Mouse (Mus musculus): ENCODE measurements around the gene Myom1. TPM values are rescaled to one million over a fixed set of nuclear protein-coding genes. Genes with fewer than 3 reads are reported as not detected.

Gene Myom1
- polyA plus RNA-seq, 1 experiment from 2014 or later: 1.5 TPM

GRCm38 (mm10) chr17:71006976-71007375 is 4.5 kb downstream of the Myom1 start:
- 90% methylated on average over 5 of the region's 5 CpGs for WGBS
- H3K9me3 ChIP-seq (ENCODE audit: control insufficient read depth, low read length): no peaks in the 10 kb centered on the region
- no peak for ATAC-seq (ENCODE audit: low FRiP score)

GRCm38 (mm10) chr17:71008676-71009075 is 6.2 kb downstream of the Myom1 start:
- WGBS: 87% methylated on average over 3 of the region's 3 CpGs
- Histone ChIP-seq H3K36me3 (replicated peaks; ENCODE audit: control insufficient read depth, insufficient read depth) (no peaks in the 10 kb centered on the region), H3K4me3 (replicated peaks; ENCODE audit: low read length) (no peak overlapping the region), H3K9ac (no peak overlapping the region), H3K4me2 (replicated peaks) (no peak overlapping the region), H3K4me1 (replicated peaks; ENCODE audit: control insufficient read depth, insufficient read depth, low read length) (no peaks in the 10 kb centered on the region), H3K27me3 (ENCODE audit: control insufficient read depth, insufficient read depth, low read length) (no peaks in the 10 kb centered on the region), H3K27ac (no peak overlapping the region), H3K9me3 (ENCODE audit: control insufficient read depth, low read length) (no peaks in the 10 kb centered on the region)
- DNase-seq (ENCODE audit: low spot score): no peak
- ATAC-seq (ENCODE audit: low FRiP score): no peak

More at GRCm38 (mm10) chr17:71006976-71007375, 4.5 kb downstream of the Myom1 start:
- H3K4me1 ChIP-seq (replicated peaks; ENCODE audit: control insufficient read depth, insufficient read depth, low read length): peaks cover 6% of the 10 kb centered on the region; the same call in 1 of the 2 replicates
- no peak overlapping the region for H3K27ac ChIP-seq
- DNase-seq (ENCODE audit: low spot score): no peak
- H3K36me3 ChIP-seq (replicated peaks; ENCODE audit: control insufficient read depth, insufficient read depth): no peaks in the 10 kb centered on the region
- no peak overlapping the region for H3K4me3 ChIP-seq (replicated peaks; ENCODE audit: low read length)
- H3K9ac ChIP-seq: no peak overlapping the region
- H3K4me2 ChIP-seq (replicated peaks): no peak overlapping the region
- H3K27me3 ChIP-seq (ENCODE audit: control insufficient read depth, insufficient read depth, low read length): no peaks in the 10 kb centered on the region

GRCm38 (mm10) chr17:71009751-71010150 is 7.3 kb downstream of the Myom1 start:
- WGBS: 71% methylated on average over 1 of the region's 1 CpGs
- no peak overlapping the region for H3K27ac ChIP-seq
- no peak overlapping the region for H3K4me3 ChIP-seq (replicated peaks; ENCODE audit: low read length)
- ATAC-seq (ENCODE audit: low FRiP score): no peak
- H3K9ac ChIP-seq: no peak overlapping the region
- H3K4me2 ChIP-seq (replicated peaks): no peak overlapping the region
- H3K36me3 ChIP-seq (replicated peaks; ENCODE audit: control insufficient read depth, insufficient read depth): no peaks in the 10 kb centered on the region
- no peaks in the 10 kb centered on the region for H3K27me3 ChIP-seq (ENCODE audit: control insufficient read depth, insufficient read depth, low read length)
- no peaks in the 10 kb centered on the region for H3K4me1 ChIP-seq (replicated peaks; ENCODE audit: control insufficient read depth, insufficient read depth, low read length)
- H3K9me3 ChIP-seq (ENCODE audit: control insufficient read depth, low read length): no peaks in the 10 kb centered on the region
- no peak for DNase-seq (ENCODE audit: low spot score)

- DNase-seq (ENCODE audit: low spot score): no peak
- H3K27ac ChIP-seq: no peak overlapping the region
- no peak overlapping the region for H3K4me2 ChIP-seq (replicated peaks)
- H3K9ac ChIP-seq: no peak overlapping the region
- H3K27me3 ChIP-seq (ENCODE audit: control insufficient read depth, insufficient read depth, low read length): no peaks in the 10 kb centered on the region
- ATAC-seq (ENCODE audit: low FRiP score): no peak
- no peaks in the 10 kb centered on the region for H3K4me1 ChIP-seq (replicated peaks; ENCODE audit: control insufficient read depth, insufficient read depth, low read length)
- H3K36me3 ChIP-seq (replicated peaks; ENCODE audit: control insufficient read depth, insufficient read depth): no peaks in the 10 kb centered on the region
- 63% methylated on average over 7 of the region's 7 CpGs for WGBS
- H3K9me3 ChIP-seq (ENCODE audit: control insufficient read depth, low read length): no peaks in the 10 kb centered on the region
- no peak overlapping the region for H3K4me3 ChIP-seq (replicated peaks; ENCODE audit: low read length)
Measured at GRCm38 (mm10) chr17:71010646-71011242, 8.3 kb downstream of the Myom1 start.

- H3K4me3 ChIP-seq (replicated peaks; ENCODE audit: low read length): no peak overlapping the region
- no peaks in the 10 kb centered on the region for H3K9me3 ChIP-seq (ENCODE audit: control insufficient read depth, low read length)
- WGBS: 86% methylated on average over 9 of the region's 9 CpGs
Measured at GRCm38 (mm10) chr17:71011931-71012662, 9.7 kb downstream of the Myom1 start.

GRCm38 (mm10) chr17:71013105-71013504 is 10.7 kb downstream of the Myom1 start:
- DNase-seq (ENCODE audit: low spot score): no peak
- Histone ChIP-seq H3K9ac (no peak overlapping the region), H3K9me3 (ENCODE audit: control insufficient read depth, low read length) (no peaks in the 10 kb centered on the region), H3K36me3 (replicated peaks; ENCODE audit: control insufficient read depth, insufficient read depth) (no peaks in the 10 kb centered on the region), H3K4me3 (replicated peaks; ENCODE audit: low read length) (no peak overlapping the region), H3K4me1 (replicated peaks; ENCODE audit: control insufficient read depth, insufficient read depth, low read length) (no peaks in the 10 kb centered on the region), H3K4me2 (replicated peaks) (no peak overlapping the region), H3K27ac (no peak overlapping the region), H3K27me3 (ENCODE audit: control insufficient read depth, insufficient read depth, low read length) (no peaks in the 10 kb centered on the region)
- ATAC-seq (ENCODE audit: low FRiP score): no peak
- 94% methylated on average over 6 of the region's 6 CpGs for WGBS

More at GRCm38 (mm10) chr17:71011931-71012662, 9.7 kb downstream of the Myom1 start:
- H3K4me2 ChIP-seq (replicated peaks): no peak overlapping the region
- H3K36me3 ChIP-seq (replicated peaks; ENCODE audit: control insufficient read depth, insufficient read depth): no peaks in the 10 kb centered on the region
- H3K27me3 ChIP-seq (ENCODE audit: control insufficient read depth, insufficient read depth, low read length): no peaks in the 10 kb centered on the region
- no peak overlapping the region for H3K9ac ChIP-seq
- DNase-seq (ENCODE audit: low spot score): no peak
- no peak overlapping the region for H3K27ac ChIP-seq
- no peaks in the 10 kb centered on the region for H3K4me1 ChIP-seq (replicated peaks; ENCODE audit: control insufficient read depth, insufficient read depth, low read length)
- no peak for ATAC-seq (ENCODE audit: low FRiP score)

- no peak for ATAC-seq (ENCODE audit: low FRiP score)
- Histone ChIP-seq H3K9me3 (ENCODE audit: control insufficient read depth, low read length) (no peaks in the 10 kb centered on the region), H3K36me3 (replicated peaks; ENCODE audit: control insufficient read depth, insufficient read depth) (no peaks in the 10 kb centered on the region), H3K4me3 (replicated peaks; ENCODE audit: low read length) (no peak overlapping the region), H3K4me1 (replicated peaks; ENCODE audit: control insufficient read depth, insufficient read depth, low read length) (no peaks in the 10 kb centered on the region), H3K27me3 (ENCODE audit: control insufficient read depth, insufficient read depth, low read length) (no peaks in the 10 kb centered on the region), H3K9ac (no peak overlapping the region), H3K4me2 (replicated peaks) (no peak overlapping the region), H3K27ac (no peak overlapping the region)
- DNase-seq (ENCODE audit: low spot score): no peak
- WGBS: 21% methylated on average over 5 of the region's 5 CpGs
Measured at GRCm38 (mm10) chr17:71014911-71015310, 12.5 kb downstream of the Myom1 start.

- Histone ChIP-seq H3K36me3 (replicated peaks; ENCODE audit: control insufficient read depth, insufficient read depth) (no peaks in the 10 kb centered on the region), H3K27me3 (ENCODE audit: control insufficient read depth, insufficient read depth, low read length) (no peaks in the 10 kb centered on the region), H3K9me3 (ENCODE audit: control insufficient read depth, low read length) (no peaks in the 10 kb centered on the region), H3K4me3 (replicated peaks; ENCODE audit: low read length) (no peak overlapping the region), H3K27ac (no peak overlapping the region), H3K9ac (no peak overlapping the region), H3K4me2 (replicated peaks) (no peak overlapping the region), H3K4me1 (replicated peaks; ENCODE audit: control insufficient read depth, insufficient read depth, low read length) (no peaks in the 10 kb centered on the region)
- DNase-seq (ENCODE audit: low spot score): no peak
- no peak for ATAC-seq (ENCODE audit: low FRiP score)
- WGBS: 97% methylated on average over 4 of the region's 4 CpGs
Measured at GRCm38 (mm10) chr17:71017457-71017998, 15.1 kb downstream of the Myom1 start.

GRCm38 (mm10) chr17:71018151-71018550 is 15.7 kb downstream of the Myom1 start:
- Histone ChIP-seq H3K4me3 (replicated peaks; ENCODE audit: low read length) (no peak overlapping the region), H3K36me3 (replicated peaks; ENCODE audit: control insufficient read depth, insufficient read depth) (no peaks in the 10 kb centered on the region), H3K9me3 (ENCODE audit: control insufficient read depth, low read length) (no peaks in the 10 kb centered on the region), H3K27me3 (ENCODE audit: control insufficient read depth, insufficient read depth, low read length) (no peaks in the 10 kb centered on the region), H3K27ac (no peak overlapping the region), H3K4me2 (replicated peaks) (no peak overlapping the region), H3K9ac (no peak overlapping the region), H3K4me1 (replicated peaks; ENCODE audit: control insufficient read depth, insufficient read depth, low read length) (no peaks in the 10 kb centered on the region)
- ATAC-seq (ENCODE audit: low FRiP score): no peak
- 98% methylated on average over 3 of the region's 3 CpGs for WGBS
- no peak for DNase-seq (ENCODE audit: low spot score)

Data from hindbrain, embryonic 14.5 days (tissue).